In genomic region chr10:116771215-116771935, GRCm38 (mm10) we compare ENCODE assay signal across 10 mouse cellular contexts.
A peak's percentile ranks its signal among the peaks of the same experiment; 100 is the strongest.
DNase-seq lines count a peak whose midpoint lies in the region; ATAC-seq and TF ChIP-seq lines count a peak whose summit lies in the region.
"Had no signal": no experiment of that assay in that cellular context is flagged by ENCODE, and none has a peak within 500 bp of the region (broad histone marks: within the 10 kb centered on the region; RNA-seq: fewer than 3 reads in every experiment).

No protein-coding gene starts in this region.

- no peaks in the 10 kb centered on the region for H3K9me3 ChIP-seq in MEL (replicated peaks; ENCODE audit: insufficient read depth, low read length)
- H3K9me3 ChIP-seq in heart, embryonic 10.5 days, result no peaks in the 10 kb centered on the region
- H3K9me3 ChIP-seq: liver, embryonic 15.5 days had no signal

- TF ChIP-seq CTCF in MEL (IDR thresholded peaks at IDR 0.05 in 2 of 3, conservative IDR thresholded peaks at IDR 0.05 in 1 of 3; ENCODE audit: control insufficient read depth in 1 of 3, insufficient read depth in 1 of 3, low read depth in 2 of 3, low read length in 3 of 3, poor library complexity in 1 of 3, severe bottlenecking in 1 of 3), result no peak
- no peak for TF ChIP-seq CTCF in thymus, adult 2 months (IDR thresholded peaks at IDR 0.05; ENCODE audit: borderline replicate concordance, control insufficient read depth, extremely low read depth, insufficient read depth, low read length, poor library complexity)

- H3K9ac ChIP-seq in MEL (ENCODE audit: control insufficient read depth, low read depth, low read length, poor library complexity, severe bottlenecking), result peak overlapping the region; percentile 51
- H3K9ac ChIP-seq: liver, embryonic 15.5 days had no signal

- DNase-seq in MEL (ENCODE audit: low read depth, low spot score), result peak; percentile 92
- DNase-seq in MEL-GATA-1-ER (ENCODE audit: extremely low read depth, low read depth), result peak; percentile 89
- DNase-seq in heart, embryonic 10.5 days (ENCODE audit: low spot score), result no peak
- DNase-seq in kidney, postnatal 10 days, result peak; percentile 87
- no peak for DNase-seq in thymus, adult 2 months
- no peak for DNase-seq in testis, postnatal 10 days (ENCODE audit: low spot score)
- no peak for DNase-seq in right cerebral cortex, postnatal 4 days
- DNase-seq: right cerebral cortex, adult 18-20 months had no signal

- TF ChIP-seq EP300 in MEL (IDR thresholded peaks at IDR 0.05; ENCODE audit: low read depth in 1 of 2, low read length in 2 of 2), result peak; percentile 92 to 94

- no peak for ATAC-seq in granulocyte monocyte progenitor cell, adult 5-6 weeks (replicated peaks; ENCODE audit: poor library complexity, severe bottlenecking)

- peaks cover 0 to 26% of the 10 kb centered on the region in 2 experiments; a peak in 2 of 4 replicates for H3K4me1 ChIP-seq in MEL (ENCODE audit: control insufficient read depth in 1 of 2, insufficient read depth in 2 of 2, low read length in 2 of 2)
- H3K4me1 ChIP-seq in heart, embryonic 10.5 days, result peaks cover 44% of the 10 kb centered on the region
- no peaks in the 10 kb centered on the region for H3K4me1 ChIP-seq in thymus, adult 2 months (replicated peaks; ENCODE audit: control insufficient read depth, insufficient read depth, low read length)
- H3K4me1 ChIP-seq: liver, embryonic 15.5 days had no signal

- H3K79me2 ChIP-seq in MEL (ENCODE audit: control insufficient read depth, insufficient read depth, low read length, poor library complexity), result no peaks in the 10 kb centered on the region; the same call in 1 of the 2 replicates

- TF ChIP-seq POLR2A in MEL (IDR thresholded peaks at IDR 0.05; ENCODE audit: control insufficient read depth in 1 of 2, insufficient read depth in 1 of 2, low read depth in 1 of 2, low read length in 2 of 2, poor library complexity in 1 of 2), result peak in 1 of 2 experiments; percentile 36; a peak in 1 of 4 replicates
- TF ChIP-seq POLR2A in thymus, adult 2 months (IDR thresholded peaks at IDR 0.05; ENCODE audit: control insufficient read depth, extremely low read depth, insufficient read depth, low read length, poor library complexity), result no peak

- peak overlapping the region; percentile 23 to 36 for H3K4me3 ChIP-seq in MEL (ENCODE audit: control insufficient read depth in 1 of 2, insufficient read depth in 1 of 2, low read depth in 2 of 2, low read length in 2 of 2)
- H3K4me3 ChIP-seq in heart, embryonic 10.5 days, result peak overlapping the region; percentile 10; the same call in 1 of the 2 replicates
- no peak overlapping the region for H3K4me3 ChIP-seq in thymus, adult 2 months (ENCODE audit: control insufficient read depth, insufficient read depth, low read length)
- H3K4me3 ChIP-seq: liver, embryonic 15.5 days had no signal

- no peak for TF ChIP-seq RAD21 in MEL (IDR thresholded peaks at IDR 0.05; ENCODE audit: low read depth, low read length)

- peak overlapping the region; percentile 90 for H3K27ac ChIP-seq in MEL (ENCODE audit: control insufficient read depth, low read depth, low read length)
- peak overlapping the region; percentile 44; the same call in 1 of the 2 replicates for H3K27ac ChIP-seq in heart, embryonic 10.5 days
- H3K27ac ChIP-seq in thymus, adult 2 months (ENCODE audit: control insufficient read depth, insufficient read depth, low read length), result no peak overlapping the region
- H3K27ac ChIP-seq: liver, embryonic 15.5 days had no signal

- H3K27me3 ChIP-seq in MEL (ENCODE audit: control insufficient read depth in 1 of 2, insufficient read depth in 2 of 2, low read length in 2 of 2), result no peaks in the 10 kb centered on the region
- peaks cover 4% of the 10 kb centered on the region; the same call in 1 of the 2 replicates for H3K27me3 ChIP-seq in heart, embryonic 10.5 days (ENCODE audit: insufficient read depth, poor library complexity, severe bottlenecking)
- H3K27me3 ChIP-seq in thymus, adult 2 months (ENCODE audit: control insufficient read depth, insufficient read depth, low read length), result no peaks in the 10 kb centered on the region
- H3K27me3 ChIP-seq: liver, embryonic 15.5 days had no signal

- H3K36me3 ChIP-seq in MEL (ENCODE audit: control insufficient read depth in 1 of 2, insufficient read depth in 2 of 2, low read length in 2 of 2), result peaks cover 0 to 19% of the 10 kb centered on the region in 2 experiments; a peak in 2 of 4 replicates
- no peaks in the 10 kb centered on the region for H3K36me3 ChIP-seq in heart, embryonic 10.5 days
- H3K36me3 ChIP-seq in thymus, adult 2 months (ENCODE audit: control insufficient read depth, insufficient read depth, low read length), result no peaks in the 10 kb centered on the region
- H3K36me3 ChIP-seq: liver, embryonic 15.5 days had no signal

- 45% methylated on average over 21 of the region's 21 CpGs for WGBS in heart, embryonic 10.5 days
- 89% methylated on average over 21 of the region's 21 CpGs for WGBS in thymus, adult 2 months

TF ChIP-seq in MEL, 35 proteins besides CTCF, POLR2A, EP300 and RAD21:
- peak; percentile 82 for TF ChIP-seq ETS1 (IDR thresholded peaks at IDR 0.05; ENCODE audit: low read depth, low read length)
- TF ChIP-seq TCF12 (IDR thresholded peaks at IDR 0.05; ENCODE audit: low read depth, low read length), result peak; percentile 88
- no peak for TF ChIP-seq CHD1 (IDR thresholded peaks at IDR 0.05; ENCODE audit: low read depth, low read length)
- peak; percentile 51; the same call in 1 of the 2 replicates for TF ChIP-seq NRF1 (IDR thresholded peaks at IDR 0.05; ENCODE audit: insufficient read depth, low read depth, low read length, poor library complexity, severe bottlenecking)
- peak; percentile 98 for TF ChIP-seq GATA1 (IDR thresholded peaks at IDR 0.05; ENCODE audit: low read depth, low read length)
- TF ChIP-seq MXI1 (IDR thresholded peaks at IDR 0.05; ENCODE audit: low read depth, low read length), result peak; percentile 47
- TF ChIP-seq UBTF (IDR thresholded peaks at IDR 0.05; ENCODE audit: borderline replicate concordance, insufficient read depth, low read depth, low read length), result no peak
- TF ChIP-seq CHD2 (IDR thresholded peaks at IDR 0.05; ENCODE audit: low read length), result no peak
- no peak for TF ChIP-seq ZNF384 (IDR thresholded peaks at IDR 0.05; ENCODE audit: low read depth, low read length)
- peak; percentile 92 for TF ChIP-seq RCOR1 (IDR thresholded peaks at IDR 0.05; ENCODE audit: low read depth, low read length)
- TF ChIP-seq TAL1 (IDR thresholded peaks at IDR 0.05; ENCODE audit: low read length), result peak; percentile 63
- TF ChIP-seq TBP (IDR thresholded peaks at IDR 0.05; ENCODE audit: low read depth, low read length), result peak; percentile 58; the same call in 1 of the 2 replicates
- peak; percentile 33 for TF ChIP-seq MAX (IDR thresholded peaks at IDR 0.05; ENCODE audit: low read length)
- no peak for TF ChIP-seq MEF2A (IDR thresholded peaks at IDR 0.05; ENCODE audit: extremely low read depth, insufficient replicate concordance, low read depth, low read length, poor library complexity, severe bottlenecking)
- no peak for TF ChIP-seq POLR2AphosphoS5 (IDR thresholded peaks at IDR 0.05; ENCODE audit: borderline replicate concordance, low read depth, low read length)
- no peak for TF ChIP-seq MYB (IDR thresholded peaks at IDR 0.05; ENCODE audit: low read depth, low read length)
- no peak for TF ChIP-seq MAFK (IDR thresholded peaks at IDR 0.05; ENCODE audit: borderline replicate concordance, low read depth, low read length)
- TF ChIP-seq SIN3A (IDR thresholded peaks at IDR 0.05; ENCODE audit: low read length), result peak; percentile 34
- no peak for TF ChIP-seq ELF1 (IDR thresholded peaks at IDR 0.05; ENCODE audit: low read depth, low read length)
- TF ChIP-seq KAT2A (conservative IDR thresholded peaks at IDR 0.05; ENCODE audit: low read depth, low read length), result no peak; the same call in 1 of the 2 replicates
- no peak; the same call in 1 of the 2 replicates for TF ChIP-seq BHLHE40 (IDR thresholded peaks at IDR 0.05; ENCODE audit: borderline replicate concordance, low read depth, low read length)
- TF ChIP-seq NELFE (IDR thresholded peaks at IDR 0.05; ENCODE audit: low read depth, low read length), result peak; percentile 13; the same call in 1 of the 2 replicates
- peak; percentile 82; the same call in 1 of the 2 replicates for TF ChIP-seq MYC (IDR thresholded peaks at IDR 0.05; ENCODE audit: low read depth, low read length)
- no peak for TF ChIP-seq ZMIZ1 (IDR thresholded peaks at IDR 0.05; ENCODE audit: low read depth, low read length)
- TF ChIP-seq ZKSCAN1 (IDR thresholded peaks at IDR 0.05; ENCODE audit: low read depth, low read length), result no peak
- no peak for TF ChIP-seq USF2 (IDR thresholded peaks at IDR 0.05; ENCODE audit: borderline replicate concordance in 1 of 2, insufficient read depth in 1 of 2, low read depth in 1 of 2, low read length in 2 of 2)
- TF ChIP-seq SMC3 (IDR thresholded peaks at IDR 0.05; ENCODE audit: low read depth, low read length), result no peak
- TF ChIP-seq E2F4 (IDR thresholded peaks at IDR 0.05; ENCODE audit: borderline replicate concordance, low read depth, low read length), result no peak
- peak; percentile 75 for TF ChIP-seq HCFC1 (IDR thresholded peaks at IDR 0.05; ENCODE audit: low read depth, low read length)
- TF ChIP-seq POLR2AphosphoS2 (IDR thresholded peaks at IDR 0.05; ENCODE audit: low read length), result no peak
- no peak for TF ChIP-seq GABPA (IDR thresholded peaks at IDR 0.05; ENCODE audit: low read depth, low read length)
- peak; percentile 54; the same call in 1 of the 2 replicates for TF ChIP-seq USF1 (IDR thresholded peaks at IDR 0.05; ENCODE audit: low read depth, low read length)
- no peak for TF ChIP-seq ZC3H11A (IDR thresholded peaks at IDR 0.05; ENCODE audit: low read depth, low read length)
- TF ChIP-seq JUND (IDR thresholded peaks at IDR 0.05; ENCODE audit: low read depth, low read length), result peak; percentile 91
- no peak for TF ChIP-seq MAZ (IDR thresholded peaks at IDR 0.05; ENCODE audit: low read depth, low read length)
TF ChIP-seq in MEL: peak in this region for 15.

Comparison
In these comparisons a context has a peak if more than half of its experiments do, and no peak if none do; other contexts are left out.
1. DNase-seq: peak in MEL (single experiment), MEL-GATA-1-ER (single experiment) and kidney, postnatal 10 days (single experiment); none in heart, embryonic 10.5 days (single experiment), thymus, adult 2 months (single experiment), testis, postnatal 10 days (single experiment) and right cerebral cortex, postnatal 4 days (single experiment).